Mouse (Mus musculus) embryonic fibroblast, embryonic 13.5 days (primary cell): ENCODE data around the gene Zfp697.

ENCODE experiments used
- CTCF ChIP-seq: IDR thresholded peaks from 2 replicates; pipeline ENCODE4 v1.5.1; 2011; ENCODE audit warnings: mild to moderate bottlenecking, control low read depth, low read length, moderate library complexity, borderline replicate concordance; ENCODE audit not compliant: insufficient read depth
- POLR2A ChIP-seq: IDR thresholded peaks from 2 replicates; pipeline ENCODE4 v1.6.1; 2011; ENCODE audit warnings: low read depth, mild to moderate bottlenecking, control low read depth, low read length, moderate library complexity

DNA sequence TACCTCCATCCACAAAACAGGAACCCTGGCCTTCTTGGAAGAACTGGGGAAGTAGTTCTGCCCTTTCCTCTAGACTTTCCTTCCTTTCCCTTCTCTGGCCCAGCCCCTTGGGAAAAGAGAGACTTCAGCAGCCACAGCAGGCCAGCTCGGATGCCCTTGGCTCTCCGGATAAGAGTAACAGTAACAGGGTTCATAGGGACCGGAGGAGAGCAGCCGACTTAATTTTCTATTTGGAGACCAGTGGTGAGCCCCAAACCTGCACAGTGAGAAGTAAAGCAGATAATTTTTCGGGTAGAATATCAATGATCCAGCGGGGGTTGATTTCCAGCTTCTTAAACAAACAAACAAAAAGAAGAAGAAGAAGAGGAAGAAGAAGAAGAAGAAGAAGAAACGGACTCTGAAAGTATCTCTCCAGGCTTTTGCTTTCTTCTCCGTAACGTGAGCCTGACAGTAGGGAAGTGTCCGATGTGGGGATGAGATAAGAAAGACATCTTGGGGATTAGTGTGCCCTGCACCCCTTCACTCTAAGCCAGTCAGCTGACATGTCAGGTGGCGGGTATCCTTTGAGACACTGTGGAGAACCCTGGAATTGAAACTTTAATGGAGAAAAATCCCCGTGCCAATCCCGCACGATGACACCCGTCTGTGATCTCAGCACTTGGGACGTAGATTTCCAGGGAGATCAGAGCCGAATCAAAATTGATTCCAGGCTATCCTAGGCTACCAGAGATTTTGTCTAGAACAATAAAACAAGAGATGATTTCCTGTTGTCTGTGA is 41.3 kb upstream of the Zfp697 start:
- no peak for TF ChIP-seq CTCF
- TF ChIP-seq POLR2A = no peak
